Mouse (Mus musculus): ENCODE data around the gene Gpr27. TPM values are rescaled to one million over a fixed set of nuclear protein-coding genes. Genes with fewer than 3 reads are reported as not detected.

Gpr27 gene
- not detected for total RNA-seq (2023)

GRCm38 (mm10) chr6:99692206-99692915, at the start of gene Gpr27:
Gene Gpr27, plus strand, starts transcription at chr6:99692679.

GRCm38 (mm10) chr6:99666318-99667171, 25.9 kb upstream of the Gpr27 start, which contains the start of the genes Eif4e3 and Gm20696:
Gene Eif4e3, minus strand, starts transcription at chr6:99666771.
Gene Gm20696, minus strand, starts transcription at chr6:99666797.

GRCm38 (mm10) chr6:99725971-99726561, 33.6 kb downstream of the Gpr27 start, which contains the start of gene Prok2:
Gene Prok2, minus strand, starts transcription at chr6:99726392.

Other genes with a start within 250 kb of the Gpr27 start
- gene Foxp1, start 170.0 kb upstream of the Gpr27 start, total RNA-seq (2023): 100 to 1,000 TPM; 640 to 731 TPM
- 10 to 100 TPM in 1 of 2 experiments, 1 to 10 TPM in 1; 9.1 to 10.6 TPM for gene Eif4e3, start 25.9 kb upstream of the Gpr27 start, total RNA-seq (2023)
- 10 to 100 TPM; 48.2 to 57.8 TPM for gene Gm20696, start 25.9 kb upstream of the Gpr27 start, total RNA-seq (2023)
- gene Prok2, start 33.7 kb downstream of the Gpr27 start, total RNA-seq (2023): not detected

All from T-cell, adult 66 days (primary cell).